Mouse (Mus musculus): Measurements from ENCODE around the gene Clns1a.
A peak's percentile ranks its signal among the peaks of the same experiment; 100 is the strongest.

Clns1a gene

DNA sequence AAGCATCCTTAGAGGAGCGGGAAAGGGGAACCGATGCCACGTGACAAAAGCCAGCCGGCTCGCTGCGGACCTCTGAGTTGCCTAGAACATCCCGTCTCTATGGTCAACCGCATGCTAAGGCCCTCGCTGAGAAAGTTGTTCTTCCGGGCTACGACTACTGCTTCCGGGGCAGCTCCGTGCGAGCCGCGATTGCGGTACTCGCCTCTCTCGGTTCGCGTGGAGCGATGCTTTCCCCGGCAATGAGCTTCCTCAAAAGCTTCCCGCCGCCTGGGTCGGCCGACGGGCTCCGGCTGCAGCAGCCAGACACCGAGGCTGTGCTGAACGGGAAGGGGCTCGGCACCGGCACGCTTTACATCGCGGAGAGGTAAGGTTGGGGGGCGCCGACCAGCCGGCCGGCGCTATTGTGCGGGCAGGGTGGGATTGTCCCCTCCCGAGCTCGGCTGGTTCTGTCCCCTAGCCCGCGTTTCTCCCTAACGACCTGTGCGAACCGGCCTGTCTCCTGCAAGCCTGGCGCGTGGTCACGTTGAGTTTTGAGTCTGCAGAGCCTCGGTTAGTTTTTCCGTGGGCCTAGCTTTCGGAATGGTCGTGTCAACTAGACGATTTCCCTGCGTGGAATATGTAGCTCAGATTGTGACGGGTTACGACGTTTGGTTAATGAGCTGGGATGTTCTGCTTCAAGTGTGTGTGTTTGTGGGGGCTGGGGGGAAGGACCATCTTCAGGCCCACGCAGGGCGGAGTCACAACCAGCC lies at the start of gene Clns1a:
Gene Clns1a (plus strand): TSS at position 129 of the 749 bp plus-strand sequence.
- DNase-seq (ENCODE audit: low spot score) = peak; percentile 84

- DNase-seq (ENCODE audit: low spot score) = no peak
Measured at GRCm38 (mm10) chr7:97647656-97648055, 48.8 kb upstream of the Clns1a start.

- no peak for DNase-seq (ENCODE audit: low spot score)
Measured at GRCm38 (mm10) chr7:97650729-97651128, 45.7 kb upstream of the Clns1a start.

- no peak for DNase-seq (ENCODE audit: low spot score)
Measured at GRCm38 (mm10) chr7:97656144-97656543, 40.3 kb upstream of the Clns1a start.

- DNase-seq (ENCODE audit: low spot score) = no peak
Measured at GRCm38 (mm10) chr7:97661634-97662033, 34.8 kb upstream of the Clns1a start.

DNA sequence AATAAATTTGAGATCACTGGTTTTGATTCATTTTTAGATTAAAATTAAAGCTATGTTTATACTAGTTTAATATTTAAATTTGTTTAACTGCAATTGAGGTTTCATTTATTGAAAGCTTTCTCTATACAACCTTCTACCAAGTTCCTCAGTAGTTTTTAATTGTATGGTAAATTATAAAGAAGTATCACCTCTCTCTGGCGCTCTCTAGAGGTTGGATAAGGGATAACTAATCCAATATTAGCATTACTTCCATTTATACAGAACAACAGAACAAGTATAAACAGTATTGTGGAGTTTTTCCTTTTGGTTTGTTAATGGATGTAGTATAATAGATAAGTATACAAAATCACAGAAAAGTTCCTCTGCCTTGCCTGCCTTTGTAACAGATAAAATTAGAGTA lies 17.2 kb upstream of the Clns1a start:
- DNase-seq (ENCODE audit: low spot score) = no peak

DNA sequence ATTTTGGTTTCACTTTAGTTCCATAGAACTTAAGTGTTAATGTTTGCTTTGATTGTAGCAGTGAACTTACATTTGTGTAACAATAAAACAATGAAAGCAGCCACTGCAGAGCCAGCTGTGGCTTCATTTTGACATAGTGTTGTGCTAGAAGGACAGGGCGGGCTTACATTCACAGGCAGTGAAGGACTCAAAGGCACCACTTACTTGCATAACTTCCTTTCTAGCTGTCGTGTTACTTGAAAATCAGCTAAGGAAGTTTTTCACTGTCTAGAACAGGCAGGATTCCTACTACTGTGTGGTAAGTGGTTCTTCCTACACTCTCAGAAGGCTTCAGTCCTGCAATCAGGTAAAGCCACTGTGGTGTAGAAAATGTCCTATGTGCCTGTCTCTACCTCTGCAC lies 8.6 kb upstream of the Clns1a start:
- no peak for DNase-seq (ENCODE audit: low spot score)

GRCm38 (mm10) chr7:97695441-97695840 lies 993 bp upstream of the Clns1a start:
- DNase-seq (ENCODE audit: low spot score) = no peak

DNA sequence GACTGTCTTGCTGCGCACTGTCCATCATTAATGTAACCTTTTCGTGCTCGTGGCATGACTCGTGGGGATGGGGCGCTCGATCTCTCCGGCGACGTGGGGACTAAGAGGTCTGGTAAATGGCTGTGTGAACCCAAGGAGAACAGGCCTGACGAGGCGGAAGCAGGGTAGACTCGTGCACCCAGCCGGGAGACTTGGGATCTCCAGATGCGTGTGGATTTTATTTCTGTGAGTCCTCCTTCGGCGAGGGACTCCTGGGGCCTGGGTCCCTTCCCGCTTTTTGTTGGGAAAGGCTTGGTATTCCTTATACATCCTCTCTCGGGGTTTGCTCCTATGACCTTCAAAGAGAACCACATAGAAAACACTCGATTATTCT lies 315 bp upstream of the Clns1a start:
- no peak for DNase-seq (ENCODE audit: low spot score)

- no peak for DNase-seq (ENCODE audit: low spot score)
Measured at GRCm38 (mm10) chr7:97700173-97700572, 3.7 kb downstream of the Clns1a start.

GRCm38 (mm10) chr7:97701106-97701505 lies 4.7 kb downstream of the Clns1a start:
- no peak for DNase-seq (ENCODE audit: low spot score)

DNA sequence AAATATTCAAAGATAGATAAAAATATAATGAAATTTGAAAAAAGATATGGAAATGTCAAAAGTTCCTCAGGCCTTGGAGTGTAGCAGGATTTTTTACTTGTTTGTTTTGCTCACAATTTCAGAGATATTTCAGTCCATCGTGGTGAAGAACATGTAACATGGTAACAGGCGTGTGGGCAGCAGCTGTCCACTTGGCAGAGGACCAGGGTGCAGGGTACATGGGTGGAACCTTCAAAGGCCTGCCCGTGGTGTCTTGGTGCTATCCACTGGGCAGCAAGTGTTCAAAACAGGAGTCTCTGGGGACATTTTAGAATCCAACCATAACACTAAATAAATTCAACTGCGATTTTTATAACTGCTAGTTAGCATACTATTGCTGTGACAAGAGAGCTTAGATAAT lies 10.7 kb downstream of the Clns1a start:
- no peak for DNase-seq (ENCODE audit: low spot score)

GRCm38 (mm10) chr7:97707809-97708208 lies 11.4 kb downstream of the Clns1a start:
- no peak for DNase-seq (ENCODE audit: low spot score)

DNA sequence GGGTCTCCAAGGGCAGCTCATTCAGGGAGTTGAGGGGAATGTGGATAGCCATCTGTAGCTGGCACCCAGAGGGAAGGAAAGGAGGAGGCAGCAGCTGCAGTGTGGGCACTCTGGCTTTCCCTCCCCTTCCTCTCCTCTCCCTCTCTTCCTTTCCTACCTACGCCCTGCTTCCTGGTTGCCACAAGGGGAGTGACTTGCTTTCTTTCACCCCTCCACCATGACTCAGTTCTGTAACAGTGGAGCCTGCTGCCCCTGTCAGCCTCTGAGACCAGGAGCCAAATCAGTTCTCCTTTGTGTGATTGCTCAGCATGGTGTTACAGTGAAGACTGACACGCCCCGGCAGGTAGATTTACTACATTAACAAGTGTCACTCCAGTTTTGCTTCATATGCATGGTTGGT lies 12.8 kb downstream of the Clns1a start:
- DNase-seq (ENCODE audit: low spot score) = no peak

DNA sequence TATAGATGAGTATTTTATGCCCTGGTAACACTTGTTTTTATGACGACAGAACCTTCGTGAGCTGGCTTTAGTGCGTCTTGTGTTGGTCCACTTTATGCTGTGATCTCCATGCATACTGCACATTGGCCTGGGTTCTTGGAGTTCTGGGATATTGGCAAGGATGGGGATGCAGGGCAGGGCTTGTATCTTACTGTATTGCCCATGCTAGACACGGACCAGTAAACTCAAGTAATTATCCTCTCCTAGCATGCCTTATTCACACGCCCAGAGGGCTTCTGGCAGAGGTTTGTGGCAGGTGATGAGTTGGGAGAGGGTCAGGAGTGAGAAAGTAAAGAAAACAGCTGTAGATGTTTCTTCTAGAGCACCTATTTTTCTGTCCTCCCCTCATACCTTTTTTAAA lies 18.2 kb downstream of the Clns1a start:
- no peak for DNase-seq (ENCODE audit: low spot score)

GRCm38 (mm10) chr7:97717326-97717725 lies 20.9 kb downstream of the Clns1a start:
- no peak for DNase-seq (ENCODE audit: low spot score)

DNA sequence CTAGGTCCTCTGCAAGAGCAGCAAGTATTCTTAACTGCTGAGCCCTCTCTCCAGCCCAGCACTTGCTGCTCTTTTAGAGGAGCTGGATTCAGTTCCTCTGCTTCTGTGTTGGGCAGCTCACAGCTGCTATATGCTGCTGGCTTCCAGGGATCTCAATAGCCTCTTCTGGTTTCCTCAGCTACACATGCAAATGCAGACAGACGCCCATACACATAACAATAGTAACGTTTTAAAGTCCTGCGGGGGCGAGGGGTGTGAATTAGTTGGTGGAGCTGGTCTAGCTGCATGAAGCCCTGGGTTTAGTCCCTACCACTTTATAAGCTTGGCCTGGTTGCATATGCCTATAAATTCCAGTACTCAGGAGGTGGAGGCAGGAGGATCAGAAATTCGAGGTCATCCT lies 22.6 kb downstream of the Clns1a start:
- no peak for DNase-seq (ENCODE audit: low spot score)

GRCm38 (mm10) chr7:97720109-97720508 lies 23.7 kb downstream of the Clns1a start:
- no peak for DNase-seq (ENCODE audit: low spot score)

DNA sequence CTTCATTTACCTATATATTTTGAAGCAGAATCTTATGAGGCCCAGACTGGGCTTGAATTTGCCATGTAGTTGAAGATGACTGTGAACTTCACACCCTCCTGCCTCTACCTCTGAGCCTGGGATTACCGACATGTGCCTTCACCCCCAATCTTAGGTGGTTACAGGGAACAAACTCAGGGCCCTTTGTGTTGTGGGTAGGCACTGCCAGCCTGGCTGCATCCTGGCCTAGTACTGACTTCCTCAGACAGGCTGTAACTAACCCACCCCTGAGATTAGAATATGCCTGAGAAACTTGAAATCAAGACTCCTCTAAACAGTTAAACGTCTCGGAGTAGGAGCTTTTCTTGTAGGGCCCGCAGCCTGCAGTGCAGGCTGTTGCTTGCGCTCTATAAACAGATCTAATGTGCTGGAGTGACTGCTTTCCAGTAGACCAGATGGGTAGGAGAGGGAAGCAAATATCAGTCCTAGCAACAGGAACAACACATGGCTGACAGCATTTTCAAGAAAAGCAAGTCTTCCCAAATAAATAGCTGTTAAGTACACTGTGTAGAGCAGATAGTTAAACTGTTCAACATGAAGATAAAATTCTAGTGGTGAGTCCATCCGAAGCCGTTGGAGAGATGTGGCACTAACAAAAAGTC lies 26.0 kb downstream of the Clns1a start:
- DNase-seq (ENCODE audit: low spot score) = no peak

- no peak for DNase-seq (ENCODE audit: low spot score)
Measured at GRCm38 (mm10) chr7:97723646-97724538, 27.5 kb downstream of the Clns1a start.

DNA sequence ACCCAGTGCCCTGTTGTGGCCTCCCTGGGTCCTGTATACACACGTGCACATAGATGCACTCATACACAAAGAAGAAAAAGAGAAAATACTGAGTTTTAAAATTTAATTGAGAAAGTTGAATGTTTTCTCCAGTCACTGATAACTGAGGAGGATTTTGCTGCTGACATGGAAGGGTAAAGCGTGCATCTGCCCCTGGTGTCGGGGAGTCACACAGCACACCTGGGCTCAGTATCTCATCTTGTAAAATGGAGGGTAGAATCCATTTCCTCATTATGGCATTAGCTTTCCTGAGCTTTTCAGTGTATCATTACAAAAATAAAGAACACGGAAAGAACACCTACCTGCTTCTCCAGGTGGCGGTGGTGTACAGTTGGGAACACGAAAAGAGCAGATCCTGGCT lies 29.0 kb downstream of the Clns1a start:
- no peak for DNase-seq (ENCODE audit: low spot score)

- DNase-seq (ENCODE audit: low spot score) = no peak
Measured at GRCm38 (mm10) chr7:97726080-97726479, 29.6 kb downstream of the Clns1a start.

DNA sequence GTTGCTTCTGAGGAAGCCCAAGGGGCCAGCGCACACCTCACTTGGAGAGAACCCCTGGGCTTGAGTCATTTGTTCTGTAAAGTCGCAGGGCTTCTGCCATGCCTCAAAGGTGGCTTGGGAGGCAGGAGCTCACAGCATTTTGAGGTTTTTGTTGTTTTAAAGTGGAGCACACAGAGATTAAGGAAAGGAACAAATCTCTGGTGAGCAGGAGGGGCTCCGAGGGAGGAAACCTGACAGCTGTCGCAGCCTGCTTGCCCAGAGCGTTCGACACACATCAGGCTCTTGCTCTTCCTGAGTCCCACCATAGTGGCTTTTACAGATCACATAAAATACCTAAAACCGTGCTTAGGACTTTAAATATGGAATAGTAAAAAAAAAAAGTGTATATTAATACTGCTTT lies 30.3 kb downstream of the Clns1a start:
- no peak for DNase-seq (ENCODE audit: low spot score)

All from ovary, postnatal 14 days (tissue).